Mouse (Mus musculus) T-helper 17 cell (primary cell): ENCODE data around the gene Isoc2b.
"Not testable (repeated sequence)": the region's sequence is repeated elsewhere in the genome, so short reads cannot be mapped to it uniquely, and the experiment has no call there.

Source experiments
- in situ Hi-C, 2 experiments: fragments of 300-600 bp; cut with MboI, MseI; formaldehyde crosslinking; loops; 1 replicate in 1 of 2; 2 replicates in 1 of 2; pipeline ENCODE4 v1.15.1; 2025; ENCODE audit warnings: high pct_unique_total_duplicates in 2 of 2

Isoc2b gene

DNA sequence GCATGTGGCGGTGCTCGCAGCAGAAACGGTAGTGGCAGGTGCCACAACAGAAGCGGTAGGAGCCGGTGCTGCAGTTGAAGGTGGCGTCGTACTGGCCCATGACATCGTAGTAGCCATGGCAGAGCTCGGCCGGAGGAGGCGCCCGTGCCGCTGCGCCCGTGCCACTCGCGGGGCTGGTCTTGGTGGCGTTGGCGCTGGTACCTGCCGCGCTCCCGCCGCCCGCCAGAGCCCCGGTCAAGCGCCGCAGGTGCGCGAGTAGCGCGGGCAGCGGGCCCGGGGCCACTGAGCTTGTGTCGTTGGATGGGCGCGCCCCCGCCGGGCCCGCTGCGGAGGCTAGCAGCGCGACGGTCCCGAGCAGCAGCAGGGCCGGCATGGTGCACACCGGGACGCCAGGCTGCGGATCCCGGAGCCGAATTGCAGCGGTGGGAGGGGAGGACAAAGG, 33.7 kb downstream of the Isoc2b start:
- in situ Hi-C loops: no loop called here

DNA sequence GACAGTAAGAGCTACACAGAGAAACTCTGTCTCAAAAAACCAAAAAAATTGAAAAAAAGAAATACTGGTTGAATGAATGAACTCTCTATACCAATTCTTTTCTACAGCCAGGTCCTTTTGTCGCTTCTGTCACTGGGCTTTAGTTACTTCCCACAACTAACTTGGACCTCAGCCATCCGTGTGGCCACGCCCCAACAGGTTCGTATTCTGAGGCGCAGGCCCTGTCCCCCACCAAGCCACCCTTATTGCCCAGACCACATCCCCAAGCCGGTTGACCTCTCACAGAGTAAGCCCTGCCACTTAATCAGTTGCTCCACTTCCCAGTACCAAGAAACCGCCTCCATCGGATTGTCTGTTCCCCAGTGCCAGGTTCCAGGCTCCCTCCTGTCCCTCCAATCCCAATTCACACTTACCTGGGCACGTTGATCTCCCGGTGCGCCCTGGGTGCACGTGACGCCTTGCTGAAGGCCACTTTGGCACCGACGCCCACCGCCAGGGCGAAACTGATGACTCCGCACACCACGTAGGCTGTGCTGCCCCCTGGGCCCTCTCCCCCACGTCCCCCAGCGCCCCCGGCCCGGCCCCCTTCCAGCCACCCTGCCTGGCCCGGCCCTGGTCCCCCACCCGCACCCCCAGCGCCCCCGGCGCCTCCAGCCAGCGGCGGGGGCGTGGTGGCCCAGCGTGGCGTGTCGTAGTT, 34.3 kb downstream of the Isoc2b start:
- in situ Hi-C loops: no loop called here

DNA sequence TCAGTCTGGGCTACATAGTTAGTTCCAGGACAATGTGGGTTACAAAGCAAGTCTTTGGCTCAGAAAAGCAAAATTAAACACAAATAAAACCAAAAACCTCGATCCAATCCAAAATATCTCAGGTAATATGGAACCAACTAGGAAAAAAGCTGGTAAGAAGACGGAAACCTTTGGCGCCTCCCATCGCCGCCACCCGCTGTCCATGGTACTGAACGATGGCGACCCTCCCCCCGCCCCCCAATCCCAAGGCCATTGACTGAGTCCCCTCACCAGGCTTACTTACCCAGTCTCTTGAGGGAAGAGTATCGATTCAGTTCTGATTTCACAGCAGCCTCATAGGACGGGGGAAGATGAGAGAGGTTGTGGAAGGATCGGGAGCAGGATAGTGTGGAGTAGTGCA, 39.6 kb downstream of the Isoc2b start:
- in situ Hi-C loops: no loop called here

DNA sequence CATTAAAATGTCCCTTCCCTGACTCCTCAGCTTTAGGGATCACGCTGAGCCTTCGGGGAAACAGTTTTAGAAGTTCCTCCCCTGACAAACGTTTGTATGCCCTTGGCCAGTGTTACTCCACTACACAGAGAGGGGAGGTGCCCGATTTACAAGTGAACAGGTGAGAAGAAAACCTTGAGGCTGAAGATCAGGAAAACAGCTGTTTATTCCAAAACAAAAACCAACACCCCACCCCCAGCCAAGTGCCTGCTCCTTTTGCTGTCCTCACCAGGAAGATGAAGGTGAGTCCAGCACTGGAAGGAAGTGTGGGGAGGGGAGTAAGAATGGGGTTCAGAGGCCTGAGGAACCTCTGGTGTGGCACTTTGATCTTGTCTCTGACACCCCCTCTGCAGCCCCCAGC, 44.7 kb downstream of the Isoc2b start:
- in situ Hi-C loops: no loop called here

DNA sequence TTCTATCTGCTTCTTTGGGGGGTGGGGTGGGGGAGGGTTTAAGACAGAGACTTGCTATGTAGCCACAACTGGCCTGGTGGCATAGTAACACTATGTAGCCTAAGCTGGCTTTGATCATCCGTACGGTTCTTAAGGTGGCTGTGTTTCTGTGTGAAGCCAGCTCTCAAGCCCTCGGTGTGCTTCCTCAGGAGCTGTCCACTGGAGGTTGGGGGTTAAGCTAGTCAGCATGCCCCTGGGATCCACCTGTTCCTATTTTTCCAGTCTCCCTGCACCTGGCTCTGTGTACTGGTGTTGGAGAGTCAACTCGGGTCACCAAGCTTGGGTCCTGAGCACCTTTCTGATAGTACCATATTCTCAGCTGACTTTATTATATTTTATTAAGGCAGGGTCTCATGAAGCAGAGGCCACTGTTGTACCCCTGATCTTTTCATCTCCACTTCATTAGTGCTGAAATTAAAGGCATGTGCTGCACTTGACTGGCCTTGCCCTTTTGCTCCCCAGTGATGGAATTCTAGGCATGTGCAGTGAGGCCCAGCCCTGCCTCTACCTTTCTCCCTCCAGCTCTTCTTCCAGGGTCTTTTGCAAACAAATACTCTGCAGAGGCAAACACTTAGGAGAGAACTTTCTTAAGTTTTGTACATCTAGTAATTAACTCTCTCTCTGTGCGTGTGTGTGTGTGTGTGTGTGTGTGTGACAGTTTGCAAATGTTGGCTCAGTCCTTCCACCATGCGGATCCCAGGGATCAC, 47.7 kb downstream of the Isoc2b start:
- in situ Hi-C loops: no loop called here

DNA sequence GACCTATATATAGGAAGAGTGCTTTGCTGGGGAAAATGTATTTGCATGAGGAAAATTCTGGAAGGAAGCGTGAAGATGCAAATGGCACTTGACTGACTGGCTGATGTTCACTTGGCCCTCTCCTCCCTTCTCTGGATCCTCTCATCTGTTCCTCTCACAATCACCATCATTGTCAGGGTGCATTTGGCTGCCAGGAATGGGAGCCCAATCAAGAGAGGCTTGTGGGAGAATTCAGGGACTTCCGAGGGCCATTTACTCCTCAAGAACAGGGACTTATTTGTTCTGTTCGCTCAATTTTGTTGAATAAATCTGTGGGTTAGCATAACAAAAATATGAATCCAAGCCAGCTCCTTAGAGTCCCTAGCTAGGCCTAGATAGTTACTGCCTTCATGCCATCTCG, 48.4 kb downstream of the Isoc2b start:
- in situ Hi-C loops: no loop called here

DNA sequence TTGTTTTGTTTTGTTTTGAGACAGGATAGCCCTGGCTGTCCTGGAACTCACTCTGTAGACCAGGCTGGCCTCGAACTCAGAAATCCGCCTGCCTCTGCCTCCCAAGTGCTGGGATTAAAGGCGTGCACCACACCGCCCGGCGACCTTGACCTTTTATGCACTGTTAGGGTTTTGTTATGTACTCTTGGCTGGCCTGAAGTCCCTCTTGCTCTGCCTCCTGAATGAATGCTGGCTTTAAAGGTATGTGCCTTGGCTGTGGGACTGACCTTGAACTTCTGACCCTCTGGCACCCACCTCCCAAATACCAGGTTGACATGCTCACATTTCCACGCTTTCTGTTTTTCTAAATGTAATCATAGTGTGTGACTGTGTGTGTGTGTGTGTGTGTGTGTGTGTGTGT, 49.1 kb downstream of the Isoc2b start:
- in situ Hi-C loops: not testable (repeated sequence)

DNA sequence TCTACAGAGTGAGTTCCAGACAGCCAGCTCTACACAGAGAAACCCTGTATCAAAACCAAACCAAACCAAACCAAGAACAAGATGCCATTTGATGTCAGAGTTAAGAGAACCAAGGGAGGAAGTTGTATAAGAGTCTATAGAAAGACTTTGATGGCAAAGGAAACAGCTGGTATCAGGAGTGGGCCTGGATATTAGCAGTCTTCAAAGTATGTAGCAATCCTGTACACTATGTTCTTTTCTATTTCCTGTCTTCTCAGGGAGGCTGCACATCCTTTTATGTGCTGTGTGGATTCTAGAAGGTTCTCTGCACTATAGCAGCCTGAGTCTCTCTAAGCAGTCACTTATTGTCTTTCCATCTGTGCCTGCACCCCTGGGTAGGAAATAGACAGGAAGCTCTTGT, 53.5 kb downstream of the Isoc2b start:
- in situ Hi-C loops: loop anchor here in 1 of 2 experiments (10.0 kb wide), 1 partner anchor 862 kb away; no protein-coding TSS in a partner anchor

DNA sequence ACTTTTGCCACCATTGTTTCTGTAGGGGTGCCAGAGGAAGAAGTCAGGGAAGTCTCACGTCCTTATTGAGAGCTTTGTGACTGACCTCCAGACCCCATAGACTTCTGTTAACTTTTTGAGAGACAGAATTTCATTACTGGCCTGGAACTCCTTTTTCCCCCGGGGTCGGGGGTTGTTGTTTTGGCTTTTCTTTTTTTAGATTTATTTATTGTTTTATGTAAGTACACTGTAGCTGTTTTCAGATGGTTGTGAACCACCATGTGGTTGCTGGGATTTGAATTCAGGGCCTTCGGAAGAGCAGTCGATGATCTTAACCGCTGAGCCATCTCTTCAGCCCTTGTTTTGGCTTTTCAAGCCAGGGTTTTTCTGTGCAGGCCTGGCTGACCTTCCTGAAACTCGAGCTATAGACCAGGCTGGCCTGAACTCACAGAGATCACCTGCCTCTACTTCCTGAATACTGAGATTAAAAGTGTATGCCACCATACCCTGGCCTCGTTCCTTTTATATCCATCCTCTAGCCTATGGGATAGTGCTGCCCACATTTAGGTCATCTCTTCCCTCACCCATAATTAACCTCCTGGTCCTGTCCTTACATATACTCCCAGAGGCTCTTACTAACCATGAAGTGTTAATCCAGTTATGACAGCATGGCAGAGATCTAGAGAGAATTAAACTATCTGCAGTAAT, 56.8 kb downstream of the Isoc2b start:
- in situ Hi-C loops: loop anchor here in 1 of 2 experiments (5.0 to 10.0 kb wide), 2 partner anchors 54 to 858 kb away; no protein-coding TSS in a partner anchor

DNA sequence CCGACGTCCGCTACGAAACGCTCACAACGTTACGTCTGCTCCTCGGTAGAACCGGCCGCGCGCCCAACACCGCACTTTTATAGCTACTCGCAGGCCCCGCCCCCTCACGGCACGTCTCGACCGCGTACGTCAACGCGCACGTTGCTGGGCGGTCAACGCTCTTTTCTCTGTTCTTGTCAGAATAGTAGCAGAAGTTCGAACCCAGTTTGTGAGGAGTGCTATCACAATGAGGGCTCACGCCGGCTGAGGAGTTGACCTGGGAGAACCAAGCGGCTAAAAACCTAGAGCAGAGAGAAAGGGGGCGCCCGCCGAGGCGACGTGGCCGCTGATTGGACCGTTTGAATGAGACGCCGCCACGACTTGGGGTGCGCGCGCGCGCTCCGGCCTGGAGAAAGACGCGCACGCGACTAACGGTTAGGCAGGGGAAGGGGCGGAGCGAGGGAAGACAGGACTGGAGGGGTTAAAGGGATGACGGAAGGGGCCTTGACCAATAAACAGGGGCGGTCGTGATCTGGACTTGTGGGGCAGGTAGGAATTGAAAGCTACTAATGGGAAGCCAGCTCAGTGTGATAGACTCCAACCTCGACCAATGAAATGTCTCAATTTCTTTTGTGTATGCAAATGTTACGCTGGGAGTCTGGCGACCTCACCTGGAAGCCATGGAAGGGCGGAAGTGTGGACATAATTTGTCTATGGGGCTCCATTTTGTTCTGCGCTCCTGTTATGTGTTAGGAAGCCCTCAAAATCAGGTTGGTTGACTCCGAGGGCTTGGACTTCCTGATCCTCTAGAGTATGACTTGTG, 57.6 kb downstream of the Isoc2b start, which contains the start of gene Ube2s:
Ube2s (minus strand) TSS at position 288 of the 802 bp plus-strand sequence.
- in situ Hi-C loops: loop anchor here in 1 of 2 experiments (5.0 to 10.0 kb wide), 2 partner anchors 55 to 858 kb away; no protein-coding TSS in a partner anchor

DNA sequence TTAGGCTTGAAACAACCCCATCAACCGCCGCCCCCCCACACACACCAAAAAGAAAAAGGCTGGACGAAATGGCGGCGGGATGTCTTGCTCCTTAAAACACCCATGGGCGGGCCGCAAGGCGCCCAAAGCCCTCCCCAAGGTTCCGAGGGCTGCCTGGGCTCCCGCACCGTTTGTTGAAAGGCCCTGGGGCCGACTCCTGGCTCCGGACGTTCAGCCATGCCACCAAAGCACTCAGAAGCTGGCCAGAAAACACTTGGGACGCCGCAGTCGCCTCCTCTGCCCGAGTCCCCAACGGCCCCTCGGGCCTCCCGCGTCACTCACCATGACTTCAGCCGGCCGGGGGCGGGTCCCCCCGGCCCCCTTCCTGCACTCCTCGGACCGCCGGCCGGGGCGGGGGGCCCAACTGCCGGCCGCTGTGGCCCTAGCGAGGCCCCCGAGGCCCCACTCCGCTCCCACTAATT, 58.2 kb downstream of the Isoc2b start:
- in situ Hi-C loops: loop anchor here in 1 of 2 experiments (5.0 to 10.0 kb wide), 2 partner anchors 55 to 857 kb away; no protein-coding TSS in a partner anchor

DNA sequence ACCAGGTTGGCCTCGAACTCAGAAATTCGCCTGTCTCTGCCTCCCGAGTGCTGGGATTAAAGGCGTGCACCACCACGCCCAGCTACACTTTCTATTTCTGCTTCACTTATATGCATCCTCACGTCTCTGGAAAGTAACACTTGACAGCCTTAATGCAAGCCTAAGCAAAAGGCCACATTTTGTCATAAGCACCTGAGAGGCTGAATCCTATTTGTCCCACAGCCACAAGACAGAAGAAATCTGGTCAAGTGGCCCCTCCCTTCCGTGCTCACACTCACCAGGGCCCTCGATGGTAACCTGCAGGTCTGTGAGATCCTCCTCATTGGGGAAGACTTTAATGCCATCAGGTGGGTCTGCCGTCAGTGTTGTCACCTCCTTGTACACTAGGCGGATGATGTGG, 58.9 kb downstream of the Isoc2b start:
- in situ Hi-C loops: loop anchor here in 1 of 2 experiments (5.0 to 10.0 kb wide), 2 partner anchors 56 to 856 kb away; no protein-coding TSS in a partner anchor

DNA sequence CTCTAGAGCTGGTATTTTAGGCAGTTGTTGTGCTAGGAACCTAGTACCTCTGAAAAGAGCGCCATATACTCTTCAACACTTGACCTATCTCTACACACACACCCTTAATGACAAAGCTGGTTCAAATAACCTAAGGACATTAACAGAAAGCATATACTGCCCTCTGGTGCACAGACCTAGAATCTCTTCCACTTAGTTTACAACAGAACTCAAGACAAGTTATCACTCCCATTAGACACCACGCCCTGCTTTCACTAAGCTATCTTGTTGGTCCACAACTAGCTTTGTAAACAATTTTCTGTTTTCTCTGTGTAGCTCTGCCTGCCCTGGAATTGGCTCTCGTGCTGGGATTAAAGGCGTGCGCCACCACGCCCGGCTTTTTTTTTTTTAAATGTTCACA, 63.3 kb downstream of the Isoc2b start:
- in situ Hi-C loops: loop anchor here (5.0 to 10.0 kb wide), 2 partner anchors 1112 to 1149 kb away; partner anchors contain the start of genes Mboat7 (in 1 of the 2) and Tsen34 (in 1 of the 2)

DNA sequence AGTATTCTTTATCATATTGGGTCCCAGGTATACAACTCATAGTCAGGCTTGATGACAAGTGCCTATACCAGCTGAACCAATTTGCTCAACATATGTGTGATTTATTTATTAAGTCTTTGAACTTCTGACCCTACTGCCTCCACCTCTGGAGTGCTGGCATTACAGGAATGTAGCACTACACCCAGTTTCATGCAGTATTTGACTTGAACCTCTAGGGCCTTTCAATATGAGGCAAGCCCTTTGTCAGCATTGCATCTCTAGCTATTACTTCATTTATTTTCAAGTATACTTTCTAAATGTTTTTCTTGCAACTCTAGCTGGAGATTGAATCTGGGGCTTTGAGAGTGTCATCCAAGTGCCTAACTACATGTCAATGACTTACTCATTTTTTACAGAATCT, 67.8 kb downstream of the Isoc2b start:
- in situ Hi-C loops: loop anchor here in 1 of 2 experiments (10.0 kb wide), 1 partner anchor 1107 kb away; the partner anchor contains the start of genes Mboat7 and Tsen34

DNA sequence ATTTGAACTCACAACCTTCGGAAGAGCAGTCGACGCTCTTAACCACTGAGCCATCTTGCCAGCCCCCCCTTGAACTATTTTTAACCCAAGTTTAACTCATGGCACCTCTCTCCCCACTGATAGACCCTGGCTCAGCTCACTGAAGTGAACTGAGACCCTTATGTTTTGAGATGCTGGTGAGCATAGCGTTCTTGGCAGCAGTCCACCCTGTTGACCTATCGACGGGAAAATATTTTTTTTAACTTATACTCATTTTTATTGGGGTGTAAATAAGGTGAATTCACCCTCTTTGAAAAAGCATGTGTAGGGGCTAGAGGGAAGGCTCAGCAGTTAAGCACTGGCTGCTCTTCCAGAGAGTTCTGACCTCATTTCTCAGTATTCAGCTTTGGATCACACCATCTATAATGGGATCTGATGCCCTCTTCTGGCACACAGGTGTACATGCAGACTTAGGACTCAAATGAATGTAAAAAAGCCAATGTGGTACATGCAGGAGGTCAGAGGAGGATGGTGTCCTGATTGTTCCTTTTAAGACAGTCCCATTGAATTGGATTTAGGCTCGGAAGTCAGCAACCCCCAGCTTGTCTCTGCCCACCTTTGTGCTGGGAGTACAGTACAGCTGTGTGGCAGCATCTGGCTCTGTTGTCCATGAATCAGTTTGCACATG, 74.2 kb downstream of the Isoc2b start:
- in situ Hi-C loops: no loop called here
